Comparison of ENCODE assay signal across 25 mouse cellular contexts in the genomic region with DNA sequence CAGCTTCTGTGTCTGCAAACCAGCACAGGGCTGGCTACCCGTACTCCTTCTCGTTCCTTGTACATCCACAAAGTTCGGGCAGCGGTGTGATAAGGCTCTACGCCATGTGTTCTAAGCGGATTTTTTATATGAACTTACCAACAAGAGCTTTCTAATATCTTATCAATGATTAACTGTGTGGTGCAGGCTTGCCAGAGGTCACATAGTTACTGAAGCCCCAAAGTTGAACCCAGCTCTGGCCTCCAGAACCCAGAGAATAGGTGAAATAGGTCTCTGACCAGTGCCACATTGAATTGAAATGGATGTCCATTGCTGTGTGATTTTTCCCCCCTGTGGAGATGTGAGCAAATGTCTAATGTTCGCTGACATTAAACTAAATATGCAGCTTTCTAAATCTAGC. TPM values are rescaled to one million over a fixed set of nuclear protein-coding genes. Genes with fewer than 3 reads are reported as not detected.
"Had no signal": no experiment of that assay in that cellular context is flagged by ENCODE, and none has a peak within 500 bp of the region (broad histone marks: within the 10 kb centered on the region; RNA-seq: fewer than 3 reads in every experiment).

No protein-coding gene starts in this region.

- H3K27me3 ChIP-seq: limb, embryonic 13.5 days; lung, embryonic 15.5 days; midbrain, embryonic 13.5 days; neural tube, embryonic 13.5 days; stomach, embryonic 15.5 days had no signal

- H3K9ac ChIP-seq: limb, embryonic 13.5 days; liver, embryonic 13.5 days; lung, embryonic 15.5 days; midbrain, embryonic 13.5 days; neural tube, embryonic 13.5 days; stomach, embryonic 15.5 days had no signal

- ATAC-seq: hindbrain, postnatal 0 days; inflammation-experienced regulatory T-cells, adult 6 months; intestine, embryonic 16.5 days; midbrain, embryonic 13.5 days; midbrain, embryonic 16.5 days had no signal

- H3K4me3 ChIP-seq: layer of hippocampus, adult 2 months; limb, embryonic 10.5 days; liver, embryonic 13.5 days; lung, embryonic 15.5 days; megakaryocyte, embryonic 14.5 days; midbrain, embryonic 13.5 days; myocyte; neural tube, embryonic 13.5 days; stomach, embryonic 15.5 days had no signal

- DNase-seq: layer of hippocampus, adult 9-11 months; liver, embryonic 13.5 days; lung, adult 18-20 months; lung, postnatal 10 days; lung, postnatal 36 days; retina, postnatal 1 day; right cerebral cortex, postnatal 25 days; spleen, adult 18-20 months; thymus, adult 2 months; thymus, postnatal 14 days; thymus, postnatal 4 days had no signal

- H3K9me3 ChIP-seq: limb, embryonic 10.5 days; liver, embryonic 13.5 days; lung, embryonic 15.5 days; midbrain, embryonic 13.5 days; neural tube, embryonic 13.5 days; stomach, embryonic 15.5 days had no signal

- H3K4me1 ChIP-seq: liver, embryonic 13.5 days had no signal

- H3K27ac ChIP-seq: hindbrain, postnatal 0 days; layer of hippocampus, adult 2 months; limb, embryonic 10.5 days; limb, embryonic 13.5 days; liver, embryonic 13.5 days; lung, embryonic 15.5 days; midbrain, embryonic 10.5 days; midbrain, embryonic 13.5 days; neural tube, embryonic 13.5 days; stomach, embryonic 15.5 days had no signal

- H3K36me3 ChIP-seq: limb, embryonic 13.5 days; liver, embryonic 13.5 days; lung, embryonic 15.5 days; neural tube, embryonic 13.5 days; stomach, embryonic 15.5 days had no signal

- H3K4me2 ChIP-seq: liver, embryonic 13.5 days; lung, embryonic 15.5 days; midbrain, embryonic 13.5 days; neural tube, embryonic 13.5 days; stomach, embryonic 15.5 days had no signal

RNA-seq across cellular contexts. Expression of a gene that starts 1.3 kb away (rescaled TPM):
- polyA plus RNA-seq: myocyte had no signal
